ENCODE assay signal across 10 mouse cellular contexts in the genomic region with DNA sequence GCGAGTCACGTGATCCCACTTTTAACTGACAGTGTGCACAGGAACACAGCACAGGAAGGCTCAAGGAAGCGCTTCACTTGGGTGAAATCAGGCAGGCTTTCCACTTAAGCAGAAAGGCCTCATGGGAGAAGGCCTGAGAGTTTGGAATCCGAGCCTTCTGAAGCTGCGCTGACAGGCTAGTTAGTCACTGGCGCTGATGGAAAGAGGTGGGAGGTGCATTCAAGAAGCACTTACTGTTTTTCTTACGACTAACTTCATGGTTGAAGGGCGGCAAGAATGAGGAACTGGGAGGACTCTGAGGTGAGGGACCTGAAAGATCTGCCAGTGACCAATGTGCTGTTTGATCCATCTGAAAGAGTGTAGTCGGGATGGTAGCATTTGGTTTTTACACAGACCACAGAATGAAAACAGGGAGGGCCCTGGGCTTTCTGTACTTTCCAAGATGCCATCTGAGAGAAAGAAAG.
A peak's percentile ranks its signal among the peaks of the same experiment; 100 is the strongest.
DNase-seq lines count a peak whose midpoint lies in the region; ATAC-seq and TF ChIP-seq lines count a peak whose summit lies in the region.
"Had no signal": no experiment of that assay in that cellular context is flagged by ENCODE, and none has a peak within 500 bp of the region (broad histone marks: within the 10 kb centered on the region; RNA-seq: fewer than 3 reads in every experiment).

No protein-coding gene starts in this region.

- peaks cover 16% of the 10 kb centered on the region for H3K4me1 ChIP-seq in heart, embryonic 16.5 days (ENCODE audit: control insufficient read depth, insufficient read depth, low read length)
- peaks cover 6% of the 10 kb centered on the region; the same call in 1 of the 2 replicates for H3K4me1 ChIP-seq in embryonic fibroblast, embryonic 13.5 days (ENCODE audit: control insufficient read depth, insufficient read depth, low read length)
- peaks cover 9% of the 10 kb centered on the region; the same call in 1 of the 2 replicates for H3K4me1 ChIP-seq in lung, adult 2 months (ENCODE audit: control insufficient read depth, insufficient read depth, low read length)
- H3K4me1 ChIP-seq in intestine, embryonic 15.5 days (replicated peaks): no peaks in the 10 kb centered on the region

- 44% methylated on average over 9 of the region's 9 CpGs for WGBS in heart, embryonic 16.5 days
- 62% methylated on average over 9 of the region's 9 CpGs for WGBS in lung, adult 2 months
- WGBS in intestine, embryonic 15.5 days: 78% methylated on average over 9 of the region's 9 CpGs

- TF ChIP-seq CTCF in embryonic fibroblast, embryonic 13.5 days (IDR thresholded peaks at IDR 0.05; ENCODE audit: borderline replicate concordance, insufficient read depth, low read length): no peak
- TF ChIP-seq CTCF in lung, adult 2 months (IDR thresholded peaks at IDR 0.05; ENCODE audit: insufficient read depth, low read length): no peak

- no peak overlapping the region for H3K9ac ChIP-seq in heart, embryonic 16.5 days (ENCODE audit: low read length)
- H3K9ac ChIP-seq in intestine, embryonic 15.5 days: no peak overlapping the region

- H3K27ac ChIP-seq in heart, embryonic 16.5 days (ENCODE audit: low read length): peak overlapping the region; percentile 75
- H3K27ac ChIP-seq in embryonic fibroblast, embryonic 13.5 days (ENCODE audit: insufficient read depth, low read length): peak overlapping the region; percentile 66
- H3K27ac ChIP-seq in intestine, embryonic 15.5 days: no peak overlapping the region

- ATAC-seq in heart, embryonic 16.5 days (replicated peaks; ENCODE audit: extremely low read depth, insufficient read depth, low FRiP score): no peak
- no peak for ATAC-seq in intestine, embryonic 15.5 days

- no peak overlapping the region for H3K4me3 ChIP-seq in heart, embryonic 16.5 days (ENCODE audit: low read length)
- no peak overlapping the region for H3K4me3 ChIP-seq in embryonic fibroblast, embryonic 13.5 days (ENCODE audit: insufficient read depth, low read length)
- no peak overlapping the region for H3K4me3 ChIP-seq in lung, adult 2 months (replicated peaks; ENCODE audit: extremely low read depth, low read depth, low read length)
- H3K4me3 ChIP-seq in intestine, embryonic 15.5 days (replicated peaks): no peak overlapping the region

- DNase-seq in heart, postnatal 4 days: no peak
- peak; percentile 38 for DNase-seq in lung, adult 2 months
- peak; percentile 29 for DNase-seq in spleen, adult 12 weeks (ENCODE audit: low spot score)
- DNase-seq in cerebellum, adult 9-11 months: no peak
- no peak for DNase-seq in layer of hippocampus, adult 9-10 months (ENCODE audit: low spot score)
- DNase-seq: gastrocnemius, postnatal 25 days; right cerebral cortex, postnatal 4 days had no signal

- H3K4me2 ChIP-seq in heart, embryonic 16.5 days (ENCODE audit: low read depth, low read length): no peak overlapping the region
- no peak overlapping the region for H3K4me2 ChIP-seq in intestine, embryonic 15.5 days (replicated peaks)

- H3K27me3 ChIP-seq in heart, embryonic 16.5 days (ENCODE audit: control insufficient read depth, insufficient read depth, low read length): no peaks in the 10 kb centered on the region
- no peaks in the 10 kb centered on the region for H3K27me3 ChIP-seq in intestine, embryonic 15.5 days (replicated peaks)

- no peaks in the 10 kb centered on the region for H3K9me3 ChIP-seq in heart, embryonic 16.5 days (replicated peaks; ENCODE audit: control insufficient read depth, low read length)
- no peaks in the 10 kb centered on the region for H3K9me3 ChIP-seq in intestine, embryonic 15.5 days

- TF ChIP-seq POLR2A in embryonic fibroblast, embryonic 13.5 days (IDR thresholded peaks at IDR 0.05; ENCODE audit: low read depth, low read length): no peak
- no peak for TF ChIP-seq POLR2A in lung, adult 2 months (IDR thresholded peaks at IDR 0.05; ENCODE audit: borderline replicate concordance, extremely low read depth, low read depth, low read length)

- H3K36me3 ChIP-seq in heart, embryonic 16.5 days (ENCODE audit: control insufficient read depth, insufficient read depth): peaks cover 14% of the 10 kb centered on the region
- 0 out of 2 replicates have a peak, but pooled peaks cover 13% of the 10 kb centered on the region for H3K36me3 ChIP-seq in intestine, embryonic 15.5 days

Comparison
In these comparisons a context has a peak if more than half of its experiments do, and no peak if none do; other contexts are left out.
1. DNase-seq: peak in lung, adult 2 months (single experiment) and spleen, adult 12 weeks (single experiment); none in heart, postnatal 4 days (single experiment), cerebellum, adult 9-11 months (single experiment) and layer of hippocampus, adult 9-10 months (single experiment).